Mouse (Mus musculus) cerebellum, adult 18-20 months (tissue): ENCODE measurements around the gene Zc3h18.

Experiments used
- DNase-seq, 2 experiments: peaks; one replicate each; pipeline ENCODE4 v3.0.0; 2021

Zc3h18 gene

GRCm38 (mm10) chr8:122376365-122377231, at the start of gene Zc3h18:
Gene Zc3h18 (plus strand): TSS chr8:122376609.
- DNase-seq, result peak; percentile 99 to 100

DNA sequence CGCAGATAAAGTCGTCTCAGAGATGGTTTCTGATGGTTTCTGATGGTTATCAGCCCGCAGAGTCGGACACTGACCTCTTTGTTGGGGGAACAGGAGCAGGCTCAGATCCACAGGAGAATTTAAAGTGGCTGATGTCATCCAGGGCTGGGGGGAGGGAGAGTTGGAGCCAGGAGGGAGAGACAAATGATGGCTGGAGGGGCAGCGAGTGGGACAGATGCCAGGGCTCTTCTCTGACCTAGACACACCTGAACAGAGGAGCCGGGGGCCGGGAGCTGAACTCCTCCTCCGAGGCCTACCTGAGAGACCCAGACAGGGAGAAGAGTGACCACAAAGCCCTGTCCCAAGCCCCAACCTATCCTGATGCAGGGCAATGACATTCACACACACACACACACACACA, 47.3 kb upstream of the Zc3h18 start:
- no peak for DNase-seq

GRCm38 (mm10) chr8:122329553-122330239, 46.7 kb upstream of the Zc3h18 start:
- no peak for DNase-seq

GRCm38 (mm10) chr8:122330446-122331133, 45.8 kb upstream of the Zc3h18 start:
- no peak for DNase-seq

GRCm38 (mm10) chr8:122331134-122331523, 45.3 kb upstream of the Zc3h18 start:
- DNase-seq, result no peak

DNA sequence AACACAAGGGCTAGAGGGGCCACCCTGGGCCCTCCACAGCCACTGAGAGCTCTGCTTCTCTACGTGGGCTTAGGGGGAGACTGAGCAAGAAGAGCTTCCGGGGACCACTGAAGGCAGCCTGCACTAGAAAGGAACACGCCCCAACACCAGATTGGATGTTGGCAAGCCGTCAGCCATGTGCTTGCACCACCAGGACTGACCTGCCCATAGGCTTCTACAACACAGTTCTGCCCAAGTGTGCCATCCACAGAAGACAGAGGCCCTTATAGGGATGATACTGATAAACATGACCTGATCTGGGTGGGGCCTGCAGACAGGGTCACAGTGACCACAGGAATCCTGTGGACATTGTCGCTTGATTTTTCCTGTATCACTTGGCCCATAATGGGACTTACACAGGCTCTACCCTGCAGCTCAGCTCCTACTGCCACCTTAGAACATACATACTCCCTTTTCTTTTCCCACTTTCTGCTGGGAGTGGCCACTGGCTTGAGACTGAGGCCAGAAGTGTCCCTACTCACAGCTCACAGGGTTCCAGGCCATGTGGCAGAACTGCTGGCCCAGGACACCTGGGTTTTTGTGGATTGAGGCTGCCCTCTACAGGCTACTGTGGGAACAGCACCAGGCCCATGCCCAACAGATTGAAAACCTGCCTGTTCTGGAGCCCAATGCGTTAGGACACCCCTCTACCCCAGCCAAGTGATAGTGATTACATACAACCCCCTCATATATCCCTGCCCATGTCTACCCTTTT, 43.5 kb upstream of the Zc3h18 start:
- DNase-seq, result peak; percentile 82 to 91

DNA sequence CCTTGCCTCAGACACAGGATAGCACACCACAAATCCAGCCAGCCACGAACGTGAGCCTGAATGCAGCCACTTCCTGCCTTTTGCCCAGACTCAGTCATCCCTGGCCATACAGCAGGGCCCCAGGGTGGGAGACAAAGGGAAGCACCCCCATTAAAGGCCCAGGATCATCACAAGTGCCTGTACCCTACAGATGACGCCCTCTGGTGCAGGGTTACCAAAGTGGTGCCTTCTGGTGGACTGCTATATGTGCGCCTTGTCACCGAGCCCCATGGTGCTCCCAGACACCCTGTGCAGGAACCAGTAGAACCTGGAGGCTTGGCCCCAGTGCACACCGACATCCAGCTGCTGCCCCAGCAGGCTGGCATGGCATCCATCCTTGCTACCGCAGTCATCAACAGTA, 42.9 kb upstream of the Zc3h18 start:
- no peak for DNase-seq

DNA sequence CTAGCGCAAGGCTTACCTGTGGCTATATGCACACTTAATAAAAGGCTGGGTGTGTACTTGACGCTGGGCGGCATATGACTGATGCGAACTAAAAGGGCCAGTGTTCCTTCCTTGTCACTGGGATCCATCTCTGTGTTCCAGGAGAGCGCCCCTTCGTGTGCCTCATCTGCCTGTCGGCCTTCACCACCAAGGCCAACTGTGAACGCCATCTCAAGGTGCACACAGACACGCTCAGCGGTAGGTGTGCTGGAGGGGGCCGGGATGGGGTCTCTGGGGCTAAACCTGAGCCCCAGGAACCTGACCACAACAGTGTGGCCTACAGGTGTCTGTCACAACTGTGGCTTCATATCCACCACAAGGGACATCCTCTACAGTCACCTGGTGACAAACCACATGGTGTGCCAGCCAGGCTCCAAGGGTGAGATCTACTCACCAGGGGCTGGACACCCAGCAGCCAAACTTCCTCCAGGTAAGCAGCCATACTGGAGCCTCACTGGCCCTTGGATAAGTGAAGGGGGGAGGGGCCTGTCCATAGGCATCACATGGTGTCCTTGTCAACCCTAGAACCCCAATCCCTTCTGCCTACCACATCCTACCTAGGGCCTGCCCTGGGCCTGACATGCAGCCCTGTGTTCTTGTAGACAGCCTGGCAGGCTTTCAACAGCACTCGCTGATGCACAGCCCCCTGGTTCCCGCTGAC, 41.5 kb upstream of the Zc3h18 start:
- no peak for DNase-seq

GRCm38 (mm10) chr8:122335638-122336250, 40.7 kb upstream of the Zc3h18 start:
- DNase-seq, result no peak

DNA sequence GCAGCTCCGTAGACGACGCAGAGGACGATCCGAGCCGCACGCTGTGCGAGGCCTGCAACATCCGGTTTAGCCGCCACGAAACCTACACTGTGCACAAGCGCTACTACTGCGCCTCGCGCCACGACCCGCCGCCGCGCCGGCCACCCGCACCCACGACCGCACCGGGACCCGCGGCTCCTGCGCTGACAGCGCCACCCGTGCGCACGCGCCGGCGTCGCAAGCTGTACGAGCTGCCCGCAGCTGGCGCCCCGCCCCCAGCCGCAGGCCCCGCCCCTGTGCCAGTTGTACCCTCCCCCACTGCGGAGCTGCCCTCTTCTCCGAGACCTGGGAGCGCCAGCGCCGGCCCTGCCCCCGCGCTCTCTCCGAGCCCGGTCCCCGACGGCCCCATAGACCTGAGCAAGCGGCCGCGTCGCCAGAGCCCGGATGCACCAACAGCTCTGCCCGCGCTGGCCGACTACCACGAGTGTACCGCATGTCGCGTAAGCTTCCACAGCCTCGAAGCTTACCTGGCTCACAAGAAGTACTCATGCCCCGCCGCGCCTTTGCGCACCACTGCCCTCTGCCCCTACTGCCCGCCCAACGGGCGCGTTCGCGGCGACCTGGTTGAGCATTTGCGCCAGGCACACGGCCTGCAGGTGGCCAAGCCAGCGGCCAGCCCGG, 40.0 kb upstream of the Zc3h18 start:
- peak in 1 of 2 experiments; percentile 55 for DNase-seq

GRCm38 (mm10) chr8:122338852-122339251, 37.6 kb upstream of the Zc3h18 start:
- no peak for DNase-seq

GRCm38 (mm10) chr8:122340761-122341160, 35.6 kb upstream of the Zc3h18 start:
- no peak for DNase-seq

DNA sequence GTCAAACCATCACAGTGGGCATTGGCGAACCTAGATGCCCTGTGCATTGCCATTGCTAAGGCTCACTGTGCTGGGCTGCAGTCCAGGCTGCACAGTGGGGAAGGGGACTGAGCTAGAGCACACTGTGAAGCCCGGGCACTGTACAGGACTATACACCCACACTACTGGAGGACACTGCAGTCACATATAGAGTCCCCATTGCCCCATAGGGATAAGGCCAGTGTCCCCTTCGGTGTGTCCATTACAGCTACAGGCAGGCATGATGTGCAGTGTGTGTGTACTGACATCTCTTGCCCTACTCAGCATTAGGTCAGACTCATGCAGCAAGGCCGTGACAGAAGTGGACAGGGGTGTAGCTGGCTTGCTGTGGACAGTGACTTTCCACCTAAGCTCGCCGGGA, 34.6 kb upstream of the Zc3h18 start:
- DNase-seq, result no peak

GRCm38 (mm10) chr8:122342362-122342761, 34.0 kb upstream of the Zc3h18 start:
- DNase-seq, result no peak

DNA sequence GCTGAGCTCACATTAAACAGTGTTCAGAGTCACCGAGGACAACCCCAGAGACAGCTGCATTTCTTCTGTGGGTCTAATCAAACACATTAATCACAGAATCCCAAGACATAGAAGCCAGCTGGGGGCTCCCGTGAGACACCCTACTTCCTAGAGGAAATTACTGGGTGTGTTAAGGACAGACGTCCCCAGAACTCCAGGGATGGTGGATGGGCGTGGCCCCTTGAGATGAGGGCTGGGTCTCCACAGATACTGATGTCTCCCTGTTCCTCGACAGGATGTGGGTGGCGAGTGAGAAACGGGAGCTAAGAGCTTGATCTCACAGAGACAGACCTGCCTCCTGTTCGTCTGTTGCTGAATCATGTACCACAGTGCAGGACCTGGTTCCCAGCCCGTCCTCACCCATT, 33.6 kb upstream of the Zc3h18 start:
- DNase-seq, result peak in 1 of 2 experiments; percentile 37

- peak; percentile 28 to 39 for DNase-seq
Measured at GRCm38 (mm10) chr8:122343341-122343740, 33.1 kb upstream of the Zc3h18 start.

DNA sequence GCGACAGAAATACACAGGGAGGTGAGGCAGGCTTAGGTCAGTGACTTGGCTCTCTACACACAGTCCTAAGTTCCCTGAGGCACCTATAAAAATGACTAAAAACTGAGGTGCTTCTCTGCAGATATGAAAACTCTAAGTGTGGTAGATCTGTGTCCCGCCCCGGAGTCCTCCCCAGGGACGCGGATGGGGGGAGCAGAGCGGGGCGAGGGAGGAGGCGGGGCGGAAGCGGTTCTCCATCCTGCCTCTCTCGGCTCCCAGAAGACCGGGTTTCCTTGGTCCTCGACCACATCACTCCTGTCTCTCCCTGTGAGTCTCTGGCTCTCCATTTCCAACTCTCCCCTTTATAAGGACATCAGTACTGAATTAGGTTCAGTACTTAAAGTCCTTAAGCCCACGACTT, 32.7 kb upstream of the Zc3h18 start:
- peak; percentile 54 to 60 for DNase-seq

DNA sequence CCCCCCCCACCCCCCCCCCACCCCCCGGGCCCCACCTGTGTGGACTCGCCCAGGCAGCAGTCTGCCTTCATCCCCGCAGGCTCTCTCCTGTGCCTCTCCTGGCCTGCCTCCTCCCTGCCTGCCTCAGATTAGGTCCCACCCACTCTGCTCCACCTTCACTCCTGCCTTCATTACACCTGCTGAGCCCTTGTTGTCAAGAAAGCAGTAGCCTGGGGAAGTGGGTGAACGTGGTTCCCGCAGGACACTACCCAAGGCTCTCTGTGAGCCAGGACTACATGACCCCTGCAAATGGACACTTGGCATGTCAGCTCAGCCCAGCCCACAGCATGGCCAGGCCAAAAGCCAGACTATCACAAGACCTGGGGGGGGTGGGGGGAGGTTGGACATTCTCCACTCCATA, 32.2 kb upstream of the Zc3h18 start:
- DNase-seq, result peak in 1 of 2 experiments; percentile 41

DNA sequence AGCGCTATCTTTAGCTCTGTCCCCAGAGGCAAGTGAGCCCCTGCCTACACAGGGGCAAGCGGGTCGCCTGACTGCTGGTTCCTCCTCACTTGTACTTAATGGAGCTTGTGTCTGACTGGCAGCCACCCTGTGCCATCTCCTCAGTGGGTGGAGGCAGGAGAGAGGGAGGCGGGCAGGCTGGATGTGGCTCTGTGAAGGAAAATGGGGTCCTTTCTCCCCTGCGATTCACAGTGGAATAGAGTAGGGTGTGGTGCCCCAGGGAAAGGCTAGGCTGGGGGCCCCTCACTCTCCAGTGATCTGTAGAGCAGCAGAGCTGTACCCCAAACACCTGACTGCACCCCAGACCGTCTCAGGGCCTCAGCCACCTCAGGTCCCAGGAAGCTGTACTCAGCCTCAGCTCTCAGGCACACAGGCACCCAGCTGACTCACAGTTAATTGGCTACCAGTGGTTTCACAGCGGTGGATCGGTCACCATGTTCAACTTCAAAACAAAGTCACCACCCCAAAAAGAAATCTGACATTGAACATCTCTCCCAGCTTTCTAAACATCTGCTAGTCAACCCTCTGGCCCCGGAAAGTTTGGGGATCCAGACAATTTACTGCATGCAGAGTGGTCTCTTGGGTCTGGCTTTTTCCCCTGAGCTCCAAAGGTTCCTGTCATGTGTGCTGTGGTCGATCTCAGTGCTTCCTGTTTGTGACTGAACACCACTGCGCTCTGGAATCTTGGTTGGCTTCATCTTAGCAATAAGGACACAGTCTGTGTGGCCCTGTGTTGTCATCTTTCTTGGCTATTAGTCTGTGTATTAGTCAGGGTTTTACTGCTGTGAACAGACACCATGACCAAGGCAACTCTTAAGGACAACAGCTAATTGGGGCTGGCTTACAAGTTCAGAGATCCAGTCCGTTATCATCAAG, 31.0 kb upstream of the Zc3h18 start:
- no peak for DNase-seq
